In the genomic region with DNA sequence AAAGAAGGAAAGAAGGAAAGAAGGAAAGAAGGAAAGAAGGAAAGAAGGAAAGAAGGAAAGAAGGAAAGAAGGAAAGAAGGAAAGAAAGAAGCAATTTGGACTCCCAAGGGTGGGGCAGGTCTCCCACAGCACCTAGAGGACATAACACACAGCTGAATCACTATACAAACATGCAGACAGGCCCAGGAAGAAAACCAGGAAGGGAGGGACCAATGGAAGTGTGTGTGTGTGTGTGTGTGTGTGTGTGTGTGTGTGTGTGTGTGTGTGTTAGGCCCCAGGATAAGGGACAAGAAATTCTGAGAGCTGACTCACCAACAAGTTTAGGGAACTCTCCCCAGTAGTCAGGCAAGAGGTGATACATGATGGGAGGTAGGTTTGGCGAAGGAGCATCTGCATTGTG, we compare ENCODE assay signal across 15 mouse cellular contexts.
"Had no signal": no experiment of that assay in that cellular context is flagged by ENCODE, and none has a peak within 500 bp of the region (broad histone marks: within the 10 kb centered on the region; RNA-seq: fewer than 3 reads in every experiment).

No protein-coding gene starts in this region.

- ATAC-seq: hindbrain, postnatal 0 days had no signal

- H3K4me3 ChIP-seq: layer of hippocampus, adult 2 months; limb, embryonic 13.5 days; megakaryocyte, embryonic 14.5 days; midbrain, embryonic 12.5 days had no signal

- H3K36me3 ChIP-seq: limb, embryonic 13.5 days; midbrain, embryonic 12.5 days had no signal

- H3K4me2 ChIP-seq: limb, embryonic 13.5 days; midbrain, embryonic 12.5 days had no signal

- DNase-seq: kidney, adult 11 months; kidney, postnatal 10 days; kidney, postnatal 4 days; left cerebral cortex, postnatal 4 days; lung, adult 2 months; lung, postnatal 10 days; right cerebral cortex, postnatal 14 days; thymus, postnatal 4 days had no signal

- H3K9me3 ChIP-seq: limb, embryonic 13.5 days; megakaryocyte, embryonic 14.5 days; midbrain, embryonic 12.5 days had no signal

- H3K9ac ChIP-seq: limb, embryonic 13.5 days; liver, embryonic 14.5 days; midbrain, embryonic 12.5 days had no signal

- H3K27me3 ChIP-seq: megakaryocyte, embryonic 14.5 days; midbrain, embryonic 12.5 days had no signal

- H3K4me1 ChIP-seq: limb, embryonic 13.5 days; megakaryocyte, embryonic 14.5 days had no signal

- H3K27ac ChIP-seq: hindbrain, postnatal 0 days; layer of hippocampus, adult 2 months; limb, embryonic 13.5 days; liver, embryonic 14.5 days; macrophage; midbrain, embryonic 12.5 days had no signal
